Mouse (Mus musculus): ENCODE data around the gene Snrnp25.

Snrnp25 gene

DNA sequence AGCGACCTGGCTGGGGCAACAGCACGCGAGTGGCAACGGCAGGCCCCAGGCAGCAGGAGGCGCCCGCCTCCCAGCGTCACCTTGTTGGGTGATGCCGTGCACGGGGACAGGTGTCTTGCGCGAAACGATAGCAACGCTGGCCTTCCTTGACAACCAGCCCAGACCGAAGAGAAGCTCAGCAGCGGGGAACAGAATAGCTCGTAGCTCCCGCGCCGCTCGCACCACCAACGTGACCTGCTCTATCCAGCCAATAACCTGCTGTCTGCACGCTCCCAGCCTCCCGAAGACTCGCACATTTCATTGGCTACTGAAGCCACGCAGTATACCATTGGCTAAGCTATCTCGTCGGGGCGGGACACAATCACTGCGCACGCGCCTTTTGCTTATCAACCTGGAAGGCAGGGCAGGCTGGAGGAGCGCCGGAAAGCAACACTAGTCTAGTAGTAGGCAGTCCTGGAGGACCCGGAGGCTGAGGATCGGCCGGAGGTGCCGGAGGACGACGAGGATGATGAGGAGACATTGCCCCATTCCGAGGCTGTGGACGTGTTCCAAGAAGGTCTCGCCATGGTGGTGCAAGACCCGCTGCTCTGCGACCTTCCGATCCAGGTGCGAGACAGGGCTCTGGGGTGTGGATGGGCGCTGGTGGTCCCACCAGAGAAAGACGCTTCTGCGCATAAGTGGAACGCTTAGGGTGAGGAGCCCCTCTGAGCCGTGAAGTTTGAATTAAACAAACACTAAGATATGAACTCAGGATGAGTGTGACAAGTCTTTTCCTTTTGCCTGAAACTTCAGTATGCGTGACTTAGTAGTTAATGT, at the start of gene Snrnp25:
Snrnp25 (plus strand) TSS at position 358 of the 816 bp plus-strand sequence.
- DNase-seq (ENCODE audit: low spot score in 2 of 2): peak; percentile 91 to 96

- DNase-seq (ENCODE audit: low spot score in 2 of 2): no peak
Measured at GRCm38 (mm10) chr11:32156854-32157630, 48.2 kb upstream of the Snrnp25 start.

- no peak for DNase-seq (ENCODE audit: low spot score in 2 of 2)
Measured at GRCm38 (mm10) chr11:32157791-32158594, 47.2 kb upstream of the Snrnp25 start.

DNA sequence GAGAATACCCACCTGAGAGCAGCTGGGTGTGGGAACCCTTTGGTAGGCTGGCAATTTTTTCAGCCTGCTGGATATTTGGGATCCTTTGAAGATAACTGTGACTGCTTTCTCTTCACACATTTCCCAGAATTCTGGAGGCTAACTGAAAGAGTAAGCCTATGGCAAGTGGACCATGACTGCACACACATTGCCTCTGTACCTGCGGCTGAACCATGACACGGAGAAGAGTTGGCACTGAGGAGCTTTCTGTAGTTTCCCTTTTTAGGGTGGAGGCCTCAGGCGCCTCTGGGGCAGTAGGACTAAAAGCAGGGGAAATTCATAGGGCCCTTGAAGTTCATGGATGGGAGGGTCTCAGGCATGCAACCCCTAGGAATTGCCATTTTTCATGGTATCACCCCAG, 46.0 kb upstream of the Snrnp25 start:
- DNase-seq (ENCODE audit: low spot score in 2 of 2): no peak

- DNase-seq (ENCODE audit: low spot score in 2 of 2): no peak
Measured at GRCm38 (mm10) chr11:32160341-32160740, 44.9 kb upstream of the Snrnp25 start.

DNA sequence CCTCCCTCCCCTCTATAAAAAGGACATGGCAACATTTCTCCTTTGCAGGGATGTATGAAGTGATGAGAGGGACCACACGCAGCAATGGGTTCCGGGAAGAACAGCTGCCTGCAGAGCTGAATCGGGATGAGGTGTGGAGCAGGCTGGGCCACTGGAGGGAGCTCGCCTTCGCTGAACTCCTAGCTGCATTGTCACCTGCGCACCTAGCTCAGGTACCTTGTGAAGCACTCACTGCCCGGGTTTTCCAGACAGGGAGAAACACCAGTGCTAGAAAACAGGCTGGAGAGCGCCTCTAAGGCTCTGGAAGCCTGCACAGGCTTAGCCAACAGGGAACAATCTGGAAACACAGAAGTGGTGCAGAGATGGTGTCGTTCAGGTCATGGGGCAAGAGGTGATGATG, 43.7 kb upstream of the Snrnp25 start:
- DNase-seq (ENCODE audit: low spot score in 2 of 2): peak; percentile 20

- DNase-seq (ENCODE audit: low spot score in 2 of 2): peak; percentile 38 to 51
Measured at GRCm38 (mm10) chr11:32161922-32162804, 43.1 kb upstream of the Snrnp25 start.

DNA sequence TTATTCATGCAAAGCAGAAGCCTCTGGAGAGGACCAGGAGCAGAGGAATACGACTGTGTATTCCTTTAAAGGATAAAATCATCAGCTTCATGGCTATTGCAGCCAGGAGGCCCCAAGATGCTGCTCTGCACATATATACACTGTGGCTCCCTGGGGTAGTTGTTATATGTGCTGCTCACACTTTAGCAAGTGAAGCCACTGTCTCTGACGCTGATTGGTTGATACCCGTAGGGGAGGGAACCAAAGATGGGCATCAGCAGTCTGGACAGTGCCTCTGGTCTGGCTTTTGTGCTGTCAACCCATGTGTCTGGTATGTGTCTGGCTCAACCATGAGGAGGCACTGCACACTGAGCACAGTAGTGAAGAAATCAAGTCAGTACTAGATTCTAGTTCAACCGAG, 38.5 kb upstream of the Snrnp25 start:
- no peak for DNase-seq (ENCODE audit: low spot score in 2 of 2)

- no peak for DNase-seq (ENCODE audit: low spot score in 2 of 2)
Measured at GRCm38 (mm10) chr11:32178506-32178905, 26.7 kb upstream of the Snrnp25 start.

- DNase-seq (ENCODE audit: low spot score in 2 of 2): no peak
Measured at GRCm38 (mm10) chr11:32181246-32181645, 24.0 kb upstream of the Snrnp25 start.

DNA sequence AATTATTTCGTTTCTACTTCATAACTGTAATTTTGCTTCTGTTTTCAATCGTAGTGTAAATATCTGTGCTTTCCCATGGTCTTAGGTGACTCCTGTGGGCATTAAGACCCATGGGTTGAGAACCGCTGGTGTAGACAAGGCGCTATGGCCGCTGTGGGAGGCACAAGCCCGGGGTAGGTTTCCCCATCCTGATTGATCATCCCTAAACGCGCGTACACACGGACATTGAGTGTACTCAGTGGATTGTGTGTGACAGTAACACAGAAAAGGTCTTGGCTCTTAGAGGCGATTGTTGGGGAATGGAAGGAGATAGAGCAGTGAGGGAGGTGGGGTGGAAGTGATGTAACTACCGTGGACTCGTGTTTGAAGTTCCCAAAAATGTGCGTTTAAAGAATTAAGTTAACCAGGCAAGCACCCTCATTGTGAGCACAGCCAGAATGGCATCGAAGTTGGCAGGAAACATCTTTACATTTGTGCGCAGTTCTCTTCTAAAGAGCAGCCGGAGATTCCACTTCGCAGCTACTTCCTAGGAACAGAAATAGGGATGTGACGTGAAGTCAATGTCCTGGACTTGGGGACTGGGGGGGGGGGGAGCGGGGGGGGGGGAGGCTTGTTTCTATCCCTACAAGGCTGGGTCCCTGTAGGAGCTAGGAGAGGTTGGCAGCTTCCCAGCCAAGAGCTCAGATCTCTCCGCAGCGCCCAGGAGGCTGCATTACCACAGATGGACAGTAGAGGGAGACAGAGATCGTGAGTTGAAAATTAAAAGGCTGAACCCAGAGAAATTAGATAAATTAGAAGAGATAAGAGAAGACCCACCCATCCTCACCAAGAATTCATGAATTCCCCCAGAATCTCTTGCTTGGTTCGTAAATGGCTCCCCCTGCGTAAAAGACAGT, 23.0 kb upstream of the Snrnp25 start:
- DNase-seq (ENCODE audit: low spot score in 2 of 2): peak; percentile 77 to 78

- DNase-seq (ENCODE audit: low spot score in 2 of 2): no peak
Measured at GRCm38 (mm10) chr11:32184469-32184868, 20.7 kb upstream of the Snrnp25 start.

DNA sequence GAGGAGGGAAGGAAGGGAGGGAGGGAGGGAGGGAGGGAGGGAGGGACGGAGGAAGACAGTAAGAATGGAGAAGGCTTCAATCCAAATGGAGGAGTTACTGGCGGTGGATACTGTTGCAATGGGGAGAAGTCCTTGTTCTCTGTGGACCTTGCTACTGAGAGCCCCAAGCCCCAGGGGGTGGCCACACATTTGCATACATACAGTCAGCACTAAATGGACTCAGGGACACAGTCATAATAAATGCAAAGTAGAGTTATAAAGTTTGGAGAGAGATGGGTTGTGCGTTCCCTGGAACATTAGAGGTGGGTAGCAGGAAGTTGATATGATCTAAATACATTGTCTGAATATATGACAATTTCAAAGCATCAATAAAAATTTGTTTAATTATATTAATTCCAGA, 19.2 kb upstream of the Snrnp25 start:
- DNase-seq (ENCODE audit: low spot score in 2 of 2): no peak

DNA sequence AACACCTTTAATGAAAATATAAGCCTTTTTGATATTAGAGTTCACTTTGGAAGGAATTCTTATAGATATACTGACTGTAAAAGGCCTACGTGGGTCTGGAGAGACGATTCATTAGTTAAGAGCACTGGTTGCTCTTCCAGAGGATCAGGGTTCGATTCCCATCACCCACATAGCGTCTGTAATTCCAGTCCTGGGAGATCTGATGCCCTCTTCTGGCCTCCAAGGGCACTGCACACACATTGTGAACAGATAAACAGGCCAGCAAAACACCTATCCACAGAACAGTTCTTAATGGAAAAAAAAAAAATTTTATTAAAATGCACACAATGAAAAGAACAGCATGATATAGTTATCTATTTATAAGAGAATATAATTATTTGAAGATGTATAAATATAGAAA, 18.0 kb upstream of the Snrnp25 start:
- no peak for DNase-seq (ENCODE audit: low spot score in 2 of 2)

DNA sequence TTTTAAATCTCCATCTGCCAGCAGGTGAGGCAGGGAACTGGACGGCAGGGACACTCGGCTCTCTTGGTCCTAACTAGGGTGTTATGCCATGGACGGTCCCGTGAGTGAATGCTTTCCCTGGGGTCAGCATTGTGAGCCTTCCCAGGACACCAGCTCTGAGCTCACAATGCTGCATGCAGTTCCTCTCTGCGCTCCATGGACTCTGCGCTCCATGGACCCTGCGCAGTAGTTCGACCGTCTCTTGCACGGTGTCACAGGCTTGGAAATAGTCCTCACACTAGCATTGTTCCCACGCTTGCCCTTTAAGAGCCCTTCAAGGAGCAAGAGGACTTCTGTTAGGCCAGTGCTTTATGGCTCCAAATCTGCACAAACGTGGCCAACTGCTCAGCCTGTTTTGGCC, 16.3 kb upstream of the Snrnp25 start:
- DNase-seq (ENCODE audit: low spot score in 2 of 2): no peak

DNA sequence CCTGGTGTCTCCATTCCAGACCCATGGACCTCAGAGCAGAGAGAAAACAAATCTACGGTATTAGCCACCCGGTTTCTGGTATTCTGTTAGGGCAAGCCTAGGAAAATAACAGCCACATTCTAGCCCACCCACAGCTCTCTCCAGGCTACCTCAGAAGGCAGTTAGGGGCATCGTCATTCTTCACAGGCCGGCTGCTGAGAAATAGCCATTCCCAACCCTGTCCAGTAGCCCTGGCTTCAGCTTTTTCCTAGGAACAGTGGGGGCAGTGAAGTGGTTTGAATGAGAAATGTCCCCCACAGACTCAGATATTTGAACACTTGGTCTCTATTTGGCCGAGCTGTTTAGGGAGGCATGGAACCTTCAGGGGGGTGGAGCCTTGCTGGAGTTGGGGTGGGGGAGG, 15.8 kb upstream of the Snrnp25 start:
- no peak for DNase-seq (ENCODE audit: low spot score in 2 of 2)

DNA sequence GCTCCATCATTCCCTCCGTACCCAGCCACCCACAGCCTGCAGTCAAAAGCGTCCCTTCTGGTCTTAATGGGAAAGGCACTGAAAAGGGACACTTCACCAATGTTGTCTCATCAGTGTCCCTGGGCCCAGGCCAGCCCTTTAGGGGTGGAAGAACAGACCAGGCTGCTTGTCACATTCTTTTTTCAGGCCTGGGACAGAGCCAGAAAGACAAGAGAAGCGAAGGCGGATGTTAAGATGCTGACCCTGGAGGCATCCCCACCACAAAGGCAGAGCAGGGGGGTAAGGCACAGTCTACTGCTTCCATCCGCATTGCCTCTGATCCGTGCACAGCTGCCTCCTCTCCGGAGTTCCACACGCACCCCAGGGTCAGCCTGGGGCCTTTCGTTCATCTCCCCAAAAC, 15.1 kb upstream of the Snrnp25 start:
- DNase-seq (ENCODE audit: low spot score in 2 of 2): no peak

GRCm38 (mm10) chr11:32190603-32191110, 14.6 kb upstream of the Snrnp25 start:
- no peak for DNase-seq (ENCODE audit: low spot score in 2 of 2)

DNA sequence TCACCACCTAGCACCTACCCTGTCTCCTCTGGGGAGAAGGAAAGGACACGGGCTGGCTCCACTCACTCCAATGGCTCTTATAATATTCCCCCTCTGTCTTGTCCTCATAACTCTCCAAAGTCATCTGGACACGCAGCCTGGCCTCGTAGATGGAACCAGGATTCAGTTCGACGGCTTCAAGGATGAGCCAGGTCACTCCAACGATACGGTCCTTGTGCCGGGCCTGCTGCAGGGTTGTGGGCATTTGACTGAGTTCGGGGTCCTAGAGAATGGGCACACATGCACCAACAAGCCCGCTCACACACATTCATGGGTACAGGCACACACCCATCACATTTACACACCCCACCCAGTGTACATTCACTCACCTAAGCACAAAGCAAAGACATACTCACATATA, 12.1 kb upstream of the Snrnp25 start:
- DNase-seq (ENCODE audit: low spot score in 2 of 2): no peak

DNA sequence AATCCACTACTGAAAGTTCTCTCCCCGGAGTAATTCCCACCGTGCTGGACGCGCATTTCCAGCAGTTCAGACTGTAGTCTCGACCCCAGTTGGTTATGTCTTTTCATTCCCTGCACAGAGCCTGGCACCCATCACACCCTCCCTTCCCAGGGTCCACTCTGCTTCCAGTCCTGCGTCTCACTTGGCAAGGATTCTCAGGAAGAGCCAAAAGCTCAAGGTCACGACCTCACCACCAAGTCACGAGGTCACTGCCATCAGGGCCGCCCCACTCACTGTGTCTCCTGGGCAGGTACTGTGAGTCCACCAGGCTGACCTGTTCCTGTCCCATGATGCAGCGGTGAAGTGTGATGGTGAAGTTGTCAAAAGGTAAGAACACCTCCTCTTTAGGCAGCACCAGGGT, 11.1 kb upstream of the Snrnp25 start:
- no peak for DNase-seq (ENCODE audit: low spot score in 2 of 2)

All from urinary bladder, postnatal 36 days (tissue).